Mouse (Mus musculus): ENCODE measurements around the gene Adgrv1. TPM values are rescaled to one million over a fixed set of nuclear protein-coding genes. Genes with fewer than 3 reads are reported as not detected.

The Adgrv1 gene
- polyA plus RNA-seq, 1 experiment = 27.1 TPM

- DNase-seq (ENCODE audit: low read depth) = peak; percentile 14
- TF ChIP-seq POLR2A (IDR thresholded peaks at IDR 0.05; ENCODE audit: borderline replicate concordance, extremely low read depth, insufficient read depth, insufficient read length, poor library complexity, severe bottlenecking) = no peak
- no peak for TF ChIP-seq CTCF (IDR thresholded peaks at IDR 0.05; ENCODE audit: borderline replicate concordance, extremely low read depth, insufficient read depth, insufficient read length)
These were observed 499.6 kb downstream of the Adgrv1 start for GRCm38 (mm10) chr13:81133336-81133735.

DNA sequence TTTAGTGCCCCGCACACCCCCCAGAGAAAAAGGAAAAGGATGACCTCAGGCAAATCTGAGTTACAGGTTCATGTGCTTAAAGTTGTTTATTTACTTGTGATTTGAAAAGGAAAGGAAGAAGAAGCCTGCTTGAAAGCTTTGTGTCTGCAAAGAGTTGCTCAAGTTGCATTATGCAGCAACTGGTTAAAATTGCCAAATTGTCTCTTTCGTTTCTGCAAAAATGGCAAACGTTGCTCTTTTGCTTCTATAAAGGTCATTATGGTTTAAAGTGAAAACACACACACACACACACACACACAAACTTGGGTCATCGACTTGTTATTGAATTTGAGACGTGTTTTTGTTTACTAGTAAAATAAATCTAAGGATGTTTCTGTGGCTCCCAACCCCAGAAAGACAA, 500.3 kb downstream of the Adgrv1 start:
- DNase-seq (ENCODE audit: low read depth) = no peak
- TF ChIP-seq POLR2A (IDR thresholded peaks at IDR 0.05; ENCODE audit: borderline replicate concordance, extremely low read depth, insufficient read depth, insufficient read length, poor library complexity, severe bottlenecking) = no peak

- DNase-seq (ENCODE audit: low read depth) = no peak
- TF ChIP-seq CTCF (IDR thresholded peaks at IDR 0.05; ENCODE audit: borderline replicate concordance, extremely low read depth, insufficient read depth, insufficient read length) = no peak
- no peak for TF ChIP-seq POLR2A (IDR thresholded peaks at IDR 0.05; ENCODE audit: borderline replicate concordance, extremely low read depth, insufficient read depth, insufficient read length, poor library complexity, severe bottlenecking)
These were observed 501.1 kb downstream of the Adgrv1 start for GRCm38 (mm10) chr13:81131860-81132259.

DNA sequence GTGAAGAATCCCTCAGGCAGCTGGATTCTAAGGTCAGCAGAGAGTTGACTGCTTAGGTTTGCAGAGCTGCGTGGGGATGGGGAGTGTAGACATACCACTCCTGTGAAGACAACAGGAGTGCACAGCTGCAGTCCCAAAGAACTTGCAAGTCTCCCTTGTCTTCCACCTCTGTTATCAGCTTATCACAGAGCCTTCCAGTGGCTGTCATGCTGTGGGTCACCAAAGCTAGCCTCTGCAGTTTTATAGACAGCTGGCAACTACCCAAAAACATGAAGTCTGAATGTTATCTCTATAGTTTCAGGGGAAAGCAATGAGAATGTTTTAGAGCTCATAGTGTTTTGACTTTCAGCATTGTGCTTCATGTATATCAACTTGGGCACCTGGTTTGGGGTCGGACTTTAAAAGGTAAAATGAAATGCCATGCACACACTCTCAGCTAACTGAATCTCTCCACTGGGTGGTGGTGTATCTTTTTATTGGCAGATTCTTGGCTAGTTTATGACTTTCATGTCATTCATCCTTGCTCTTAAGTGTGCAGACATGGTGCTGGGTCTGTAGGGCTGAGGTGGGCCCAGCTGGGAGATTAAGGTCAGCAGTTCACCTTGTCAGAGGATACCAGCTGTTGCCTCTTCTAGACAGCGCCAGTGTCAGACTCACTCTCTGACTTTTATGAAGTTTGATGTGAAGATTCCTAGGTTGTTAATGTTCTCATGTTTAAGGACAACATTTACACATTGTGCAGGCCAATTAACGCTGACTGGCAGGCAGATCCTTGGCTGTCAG, 502.0 kb downstream of the Adgrv1 start:
- no peak for DNase-seq (ENCODE audit: low read depth)
- TF ChIP-seq CTCF (IDR thresholded peaks at IDR 0.05; ENCODE audit: borderline replicate concordance, extremely low read depth, insufficient read depth, insufficient read length) = no peak
- TF ChIP-seq POLR2A (IDR thresholded peaks at IDR 0.05; ENCODE audit: borderline replicate concordance, extremely low read depth, insufficient read depth, insufficient read length, poor library complexity, severe bottlenecking) = no peak

DNA sequence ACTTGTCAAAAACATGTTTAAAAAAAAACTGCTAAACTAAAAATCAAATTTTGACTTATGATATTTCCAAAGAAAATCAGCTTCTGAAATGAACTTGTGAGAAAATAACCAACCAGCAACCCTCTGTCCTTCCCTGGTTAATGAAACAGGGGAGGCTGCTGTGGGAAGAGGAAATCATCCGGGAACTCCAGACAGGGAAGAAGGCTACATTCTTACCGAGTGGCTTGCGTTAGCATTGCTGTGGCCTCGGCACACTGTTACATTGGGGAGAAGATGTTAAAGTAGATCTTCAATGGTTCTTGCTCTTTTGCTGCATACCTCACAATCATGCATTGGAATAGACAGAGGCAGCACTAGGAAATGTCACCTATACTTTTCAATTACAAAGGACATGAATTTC, 507.1 kb downstream of the Adgrv1 start:
- no peak for TF ChIP-seq CTCF (IDR thresholded peaks at IDR 0.05; ENCODE audit: borderline replicate concordance, extremely low read depth, insufficient read depth, insufficient read length)
- no peak for TF ChIP-seq POLR2A (IDR thresholded peaks at IDR 0.05; ENCODE audit: borderline replicate concordance, extremely low read depth, insufficient read depth, insufficient read length, poor library complexity, severe bottlenecking)

DNA sequence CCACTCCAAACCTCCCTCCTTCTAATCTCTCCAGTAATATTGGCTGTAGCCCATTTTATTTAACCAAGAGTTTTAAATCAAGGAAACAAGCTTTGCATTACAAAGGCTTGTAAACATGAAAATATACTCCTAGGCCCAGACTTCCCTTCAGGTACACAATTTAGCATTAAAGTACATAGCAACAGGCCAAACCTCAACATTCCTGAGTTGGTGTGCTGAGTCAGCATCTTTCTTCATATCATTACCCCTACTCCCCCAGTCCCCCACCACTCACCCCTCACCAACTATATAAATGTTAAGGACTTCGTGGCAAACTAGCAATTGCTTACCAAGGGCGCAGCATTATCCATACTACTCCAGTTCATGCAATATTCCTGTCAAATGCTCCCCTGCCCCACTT, 510.7 kb downstream of the Adgrv1 start:
- DNase-seq (ENCODE audit: low read depth) = no peak
- TF ChIP-seq CTCF (IDR thresholded peaks at IDR 0.05; ENCODE audit: borderline replicate concordance, extremely low read depth, insufficient read depth, insufficient read length) = no peak
- TF ChIP-seq POLR2A (IDR thresholded peaks at IDR 0.05; ENCODE audit: borderline replicate concordance, extremely low read depth, insufficient read depth, insufficient read length, poor library complexity, severe bottlenecking) = no peak

More for the DNA sequence above, 507.1 kb downstream of the Adgrv1 start:
- DNase-seq (ENCODE audit: low read depth) = no peak

DNA sequence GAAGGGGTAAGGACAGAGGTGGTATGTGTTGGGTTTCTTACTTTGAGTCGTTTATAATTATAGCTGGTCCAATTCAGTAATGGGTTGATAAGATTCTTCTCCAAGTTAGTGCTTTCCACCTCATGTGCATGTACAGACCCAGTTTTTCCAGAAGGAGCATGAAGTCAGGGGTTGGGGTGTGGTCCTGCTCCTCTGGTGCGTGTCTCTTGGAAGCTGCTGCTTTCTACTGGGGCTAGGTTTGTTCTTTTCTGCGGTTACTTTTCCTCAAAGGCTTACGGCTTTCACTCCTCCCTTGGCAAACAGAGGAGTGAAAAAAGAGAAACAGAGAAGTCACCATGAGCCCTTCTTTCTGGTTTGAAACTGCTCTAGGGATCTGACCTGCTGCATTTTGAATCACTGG, 522.5 kb downstream of the Adgrv1 start:
- TF ChIP-seq POLR2A (IDR thresholded peaks at IDR 0.05; ENCODE audit: borderline replicate concordance, extremely low read depth, insufficient read depth, insufficient read length, poor library complexity, severe bottlenecking) (no peak), CTCF (IDR thresholded peaks at IDR 0.05; ENCODE audit: borderline replicate concordance, extremely low read depth, insufficient read depth, insufficient read length) (no peak)
- no peak for DNase-seq (ENCODE audit: low read depth)

- no peak for TF ChIP-seq POLR2A (IDR thresholded peaks at IDR 0.05; ENCODE audit: borderline replicate concordance, extremely low read depth, insufficient read depth, insufficient read length, poor library complexity, severe bottlenecking)
- no peak for TF ChIP-seq CTCF (IDR thresholded peaks at IDR 0.05; ENCODE audit: borderline replicate concordance, extremely low read depth, insufficient read depth, insufficient read length)
- DNase-seq (ENCODE audit: low read depth) = no peak
These were observed 523.3 kb downstream of the Adgrv1 start for GRCm38 (mm10) chr13:81109676-81110075.

- TF ChIP-seq CTCF (IDR thresholded peaks at IDR 0.05; ENCODE audit: borderline replicate concordance, extremely low read depth, insufficient read depth, insufficient read length) = no peak
- no peak for TF ChIP-seq POLR2A (IDR thresholded peaks at IDR 0.05; ENCODE audit: borderline replicate concordance, extremely low read depth, insufficient read depth, insufficient read length, poor library complexity, severe bottlenecking)
- peak; percentile 9 for DNase-seq (ENCODE audit: low read depth)
These were observed 524.2 kb downstream of the Adgrv1 start for GRCm38 (mm10) chr13:81108526-81109302.

- TF ChIP-seq CTCF (IDR thresholded peaks at IDR 0.05; ENCODE audit: borderline replicate concordance, extremely low read depth, insufficient read depth, insufficient read length) = no peak
- no peak for TF ChIP-seq POLR2A (IDR thresholded peaks at IDR 0.05; ENCODE audit: borderline replicate concordance, extremely low read depth, insufficient read depth, insufficient read length, poor library complexity, severe bottlenecking)
- DNase-seq (ENCODE audit: low read depth) = no peak
These were observed 525.5 kb downstream of the Adgrv1 start for GRCm38 (mm10) chr13:81107436-81107835.

DNA sequence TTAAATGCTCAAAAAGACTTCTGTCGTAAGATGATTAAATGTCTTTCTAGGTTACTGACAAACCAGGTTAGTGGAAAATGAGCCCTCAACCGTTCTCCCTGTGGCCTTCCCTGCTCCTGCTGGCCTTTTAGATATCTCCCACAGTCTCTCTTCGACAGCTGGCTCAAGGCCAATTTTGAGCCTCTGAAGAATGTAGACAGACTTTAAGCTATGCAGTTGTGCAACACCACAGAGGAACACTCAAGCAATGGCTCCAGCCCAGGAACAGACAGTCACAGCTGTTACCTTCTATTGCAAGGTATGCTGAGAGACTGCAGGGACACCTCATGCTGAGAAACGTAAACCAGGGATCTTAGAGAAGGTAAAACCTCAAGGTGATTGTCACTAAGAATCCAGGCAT, 529.2 kb downstream of the Adgrv1 start:
- DNase-seq (ENCODE audit: low read depth) = peak; percentile 39
- TF ChIP-seq POLR2A (IDR thresholded peaks at IDR 0.05; ENCODE audit: borderline replicate concordance, extremely low read depth, insufficient read depth, insufficient read length, poor library complexity, severe bottlenecking) (no peak), CTCF (IDR thresholded peaks at IDR 0.05; ENCODE audit: borderline replicate concordance, extremely low read depth, insufficient read depth, insufficient read length) (no peak)
